Mouse (Mus musculus): ENCODE results near the gene Ubl4b.

Ubl4b gene

GRCm38 (mm10) chr3:107524547-107524946, 30.3 kb downstream of the Ubl4b start:
- DNase-seq (ENCODE audit: low spot score in 2 of 2), result no peak

GRCm38 (mm10) chr3:107520931-107521330, 33.9 kb downstream of the Ubl4b start:
- DNase-seq (ENCODE audit: low spot score in 2 of 2), result no peak

GRCm38 (mm10) chr3:107517631-107518108, 37.2 kb downstream of the Ubl4b start, which contains the start of gene Slc6a17:
TSS of gene Slc6a17 (minus strand) at chr3:107518018.
- DNase-seq (ENCODE audit: low spot score in 2 of 2), result peak; percentile 7 to 25

- no peak for DNase-seq (ENCODE audit: low spot score in 2 of 2)
These were observed 37.9 kb downstream of the Ubl4b start for GRCm38 (mm10) chr3:107516776-107517630.

GRCm38 (mm10) chr3:107515989-107516388, 38.9 kb downstream of the Ubl4b start:
- no peak for DNase-seq (ENCODE audit: low spot score in 2 of 2)

GRCm38 (mm10) chr3:107511416-107511815, 43.5 kb downstream of the Ubl4b start:
- no peak for DNase-seq (ENCODE audit: low spot score in 2 of 2)

- no peak for DNase-seq (ENCODE audit: low spot score in 2 of 2)
These were observed 46.2 kb downstream of the Ubl4b start for GRCm38 (mm10) chr3:107508696-107509095.

GRCm38 (mm10) chr3:107507966-107508365, 46.9 kb downstream of the Ubl4b start:
- DNase-seq (ENCODE audit: low spot score in 2 of 2), result no peak

- DNase-seq (ENCODE audit: low spot score in 2 of 2), result no peak
These were observed 48.3 kb downstream of the Ubl4b start for GRCm38 (mm10) chr3:107506531-107506930.

GRCm38 (mm10) chr3:107505464-107506367, 49.2 kb downstream of the Ubl4b start:
- no peak for DNase-seq (ENCODE audit: low spot score in 2 of 2)

- no peak for DNase-seq (ENCODE audit: low spot score in 2 of 2)
These were observed 50.3 kb downstream of the Ubl4b start for GRCm38 (mm10) chr3:107504542-107504941.

GRCm38 (mm10) chr3:107503716-107504115, 51.2 kb downstream of the Ubl4b start:
- DNase-seq (ENCODE audit: low spot score in 2 of 2), result no peak

Measured in urinary bladder, adult 18-20 months (tissue).